Mouse (Mus musculus) lung, embryonic 14.5 days (tissue): ENCODE data around the gene Pld5. TPM values are rescaled to one million over a fixed set of nuclear protein-coding genes. Genes with fewer than 3 reads are reported as not detected.
A peak's percentile ranks its signal among the peaks of the same experiment; 100 is the strongest.

Experiments
- ATAC-seq: fragments of 200-750 bp; cut with Nextera tagmentation; 2 replicates; pipeline ENCODE4 v1.8.0; 2017; ENCODE audit warnings: mild to moderate bottlenecking, moderate TSS enrichment, moderate library complexity; ENCODE audit not compliant: insufficient read depth
- DNase-seq: peaks from one replicate; pipeline ENCODE4 v3.0.0-alpha.2; 2015
- H3K27ac ChIP-seq: fragments of 300-500 bp; sonication (generic); 2 replicates; pipeline ENCODE4 v1.5.1; 2014; ENCODE audit warnings: low read depth, mild to moderate bottlenecking, moderate library complexity
- H3K27me3 ChIP-seq: fragments of 300-500 bp; sonication (generic); 2 replicates; pipeline ENCODE4 v1.6.1; 2014; ENCODE audit warnings: low read length, control low read depth; ENCODE audit not compliant: insufficient read depth
- H3K36me3 ChIP-seq: fragments of 300-500 bp; sonication (generic); 2 replicates; pipeline ENCODE4 v1.6.1; 2014; ENCODE audit warnings: control low read depth; ENCODE audit not compliant: insufficient read depth
- H3K4me1 ChIP-seq: fragments of 300-500 bp; sonication (generic); 2 replicates; pipeline ENCODE4 v1.6.1; 2014; ENCODE audit warnings: antibody characterized with exemption, control low read depth; ENCODE audit not compliant: insufficient read depth
- H3K4me2 ChIP-seq: fragments of 300-500 bp; sonication (generic); 2 replicates; pipeline ENCODE4 v1.6.1; 2014; ENCODE audit warnings: mild to moderate bottlenecking
- H3K4me3 ChIP-seq: fragments of 300-500 bp; sonication (generic); 2 replicates; pipeline ENCODE4 v1.5.1; 2014; ENCODE audit warnings: low read depth, low read length
- H3K9ac ChIP-seq: fragments of 300-500 bp; sonication (generic); 2 replicates; pipeline ENCODE4 v1.6.1; 2014
- H3K9me3 ChIP-seq: fragments of 300-500 bp; sonication (generic); 2 replicates; pipeline ENCODE4 v1.6.1; 2016; ENCODE audit warnings: low read depth, low read length, control low read depth
- CTCF ChIP-seq: IDR thresholded peaks from 2 replicates; pipeline ENCODE4 v1.5.1; 2016; ENCODE audit warnings: antibody characterized with exemption, low read depth
- WGBS: fragments of 180-500 bp; shearing (Covaris S2); extraction: QIAGEN DNeasy Blood & Tissue Kit; methylation state at CpG from one replicate; pipeline ENCODE4 v1.1.7; 2014; 5-methylcytosine and 5-hydroxymethylcytosine counted together
- polyA plus RNA-seq: library from polyadenylated mRNA; unstranded; fragments of >200 nt; fragmentation: Nextera tagmentation; extraction: Ambion mirVana; gene quantifications from 2 replicates; pipeline ENCODE4 v1.2.1, GENCODE M21; 2014

The Pld5 gene
- polyA plus RNA-seq, 1 experiment from 2014 or later = 0.30 TPM

- 70% methylated on average over 2 of the region's 2 CpGs for WGBS
- H3K4me2 ChIP-seq = no peak overlapping the region
- H3K4me3 ChIP-seq = no peak overlapping the region
- H3K4me1 ChIP-seq = 0 out of 2 replicates have a peak, but pooled peaks cover 2% of the 10 kb centered on the region
- no peaks in the 10 kb centered on the region for H3K27me3 ChIP-seq
- no peaks in the 10 kb centered on the region for H3K36me3 ChIP-seq
- no peaks in the 10 kb centered on the region for H3K9me3 ChIP-seq
- ATAC-seq (no peak), DNase-seq (no peak)
- H3K27ac ChIP-seq = no peak overlapping the region
- no peak for TF ChIP-seq CTCF
- no peak overlapping the region for H3K9ac ChIP-seq
Observed at GRCm38 (mm10) chr1:176208014-176208413, 67.1 kb downstream of the Pld5 start.

GRCm38 (mm10) chr1:176202360-176202759 lies 72.8 kb downstream of the Pld5 start:
- no peak overlapping the region for H3K4me2 ChIP-seq
- H3K9ac ChIP-seq = no peak overlapping the region
- H3K27me3 ChIP-seq = no peaks in the 10 kb centered on the region
- DNase-seq (no peak), ATAC-seq (no peak)
- no peak overlapping the region for H3K4me3 ChIP-seq
- H3K36me3 ChIP-seq = no peaks in the 10 kb centered on the region
- no peaks in the 10 kb centered on the region for H3K4me1 ChIP-seq
- H3K27ac ChIP-seq = no peak overlapping the region
- 57% methylated on average over 3 of the region's 3 CpGs for WGBS
- TF ChIP-seq CTCF = no peak
- H3K9me3 ChIP-seq = no peaks in the 10 kb centered on the region

- TF ChIP-seq CTCF = no peak
- H3K4me1 ChIP-seq = no peaks in the 10 kb centered on the region
- no peaks in the 10 kb centered on the region for H3K27me3 ChIP-seq
- H3K9me3 ChIP-seq = no peaks in the 10 kb centered on the region
- ATAC-seq (no peak), DNase-seq (no peak)
- H3K36me3 ChIP-seq = no peaks in the 10 kb centered on the region
- H3K9ac ChIP-seq = no peak overlapping the region
- no peak overlapping the region for H3K4me3 ChIP-seq
- 79% methylated on average over 6 of the region's 6 CpGs for WGBS
- no peak overlapping the region for H3K4me2 ChIP-seq
- H3K27ac ChIP-seq = no peak overlapping the region
Observed at GRCm38 (mm10) chr1:176197036-176197766, 77.9 kb downstream of the Pld5 start.

- no peak for TF ChIP-seq CTCF
- Histone ChIP-seq H3K4me2 (no peak overlapping the region), H3K9me3 (no peaks in the 10 kb centered on the region), H3K9ac (no peak overlapping the region), H3K36me3 (no peaks in the 10 kb centered on the region), H3K27me3 (no peaks in the 10 kb centered on the region), H3K27ac (no peak overlapping the region), H3K4me1 (no peaks in the 10 kb centered on the region), H3K4me3 (no peak overlapping the region)
- 79% methylated on average over 4 of the region's 4 CpGs for WGBS
- no peak for ATAC-seq
- DNase-seq = no peak
Observed at GRCm38 (mm10) chr1:176196341-176196740, 78.8 kb downstream of the Pld5 start.

GRCm38 (mm10) chr1:176194727-176195126 lies 80.4 kb downstream of the Pld5 start:
- 70% methylated on average over 2 of the region's 2 CpGs for WGBS
- no peak for TF ChIP-seq CTCF
- Histone ChIP-seq H3K9ac (no peak overlapping the region), H3K36me3 (no peaks in the 10 kb centered on the region), H3K9me3 (no peaks in the 10 kb centered on the region), H3K4me1 (no peaks in the 10 kb centered on the region), H3K27ac (no peak overlapping the region), H3K27me3 (no peaks in the 10 kb centered on the region), H3K4me2 (no peak overlapping the region), H3K4me3 (no peak overlapping the region)
- DNase-seq (no peak), ATAC-seq (no peak)

GRCm38 (mm10) chr1:176183991-176184390 lies 91.1 kb downstream of the Pld5 start:
- no peak overlapping the region for H3K4me3 ChIP-seq
- no peaks in the 10 kb centered on the region for H3K4me1 ChIP-seq
- ATAC-seq = no peak
- H3K36me3 ChIP-seq = no peaks in the 10 kb centered on the region
- peak; percentile 25 for DNase-seq
- no peak overlapping the region for H3K9ac ChIP-seq
- 70% methylated on average over 6 of the region's 6 CpGs for WGBS
- H3K27me3 ChIP-seq = no peaks in the 10 kb centered on the region
- H3K27ac ChIP-seq = no peak overlapping the region
- H3K9me3 ChIP-seq = no peaks in the 10 kb centered on the region
- TF ChIP-seq CTCF = no peak
- no peak overlapping the region for H3K4me2 ChIP-seq

- H3K27ac ChIP-seq = no peak overlapping the region
- TF ChIP-seq CTCF = no peak
- no peak for ATAC-seq
- no peaks in the 10 kb centered on the region for H3K4me1 ChIP-seq
- DNase-seq = no peak
- no peak overlapping the region for H3K4me3 ChIP-seq
- no peak overlapping the region for H3K9ac ChIP-seq
- H3K9me3 ChIP-seq = no peaks in the 10 kb centered on the region
- no peaks in the 10 kb centered on the region for H3K36me3 ChIP-seq
- no peak overlapping the region for H3K4me2 ChIP-seq
- no peaks in the 10 kb centered on the region for H3K27me3 ChIP-seq
- 74% methylated on average over 1 of the region's 1 CpGs for WGBS
Observed at GRCm38 (mm10) chr1:176174971-176175370, 100.1 kb downstream of the Pld5 start.
